Mouse (Mus musculus) embryonic facial prominence, embryonic 15.5 days (tissue): Measurements from ENCODE around the gene Lrrc8d. TPM values are rescaled to one million over a fixed set of nuclear protein-coding genes. Genes with fewer than 3 reads are reported as not detected.
"Not testable (repeated sequence)": the region's sequence is repeated elsewhere in the genome, so short reads cannot be mapped to it uniquely, and the experiment has no call there.

Source experiments
- ATAC-seq: fragments of 200-750 bp; cut with Nextera tagmentation; 2 replicates; pipeline ENCODE4 v1.8.0; 2017; ENCODE audit warnings: low read depth, moderate TSS enrichment; ENCODE audit not compliant: insufficient number of reproducible peaks, low FRiP score, low TSS enrichment
- H3K27ac ChIP-seq: fragments of 300-500 bp; sonication (generic); replicated peaks from 2 replicates; pipeline ENCODE4 v1.5.1; 2015; ENCODE audit warnings: mild to moderate bottlenecking, inconsistent platforms
- H3K27me3 ChIP-seq: fragments of 300-500 bp; sonication (generic); 2 replicates; pipeline ENCODE4 v1.6.1; 2015; ENCODE audit warnings: inconsistent platforms
- H3K36me3 ChIP-seq: fragments of 300-500 bp; sonication (generic); 2 replicates; pipeline ENCODE4 v1.6.1; 2015; ENCODE audit warnings: mild to moderate bottlenecking, inconsistent platforms
- H3K4me1 ChIP-seq: fragments of 300-500 bp; sonication (generic); 2 replicates; pipeline ENCODE4 v1.6.1; 2015; ENCODE audit warnings: inconsistent platforms
- H3K4me2 ChIP-seq: fragments of 300-500 bp; sonication (generic); replicated peaks from 2 replicates; pipeline ENCODE4 v1.6.1; 2015; ENCODE audit warnings: mild to moderate bottlenecking, inconsistent platforms
- H3K4me3 ChIP-seq: fragments of 300-500 bp; sonication (generic); replicated peaks from 2 replicates; pipeline ENCODE4 v1.5.1; 2015; ENCODE audit warnings: mild to moderate bottlenecking, inconsistent platforms
- H3K9ac ChIP-seq: fragments of 300-500 bp; sonication (generic); 2 replicates; pipeline ENCODE4 v1.6.1; 2015; ENCODE audit warnings: inconsistent platforms
- H3K9me3 ChIP-seq: fragments of 300-500 bp; sonication (generic); replicated peaks from 2 replicates; pipeline ENCODE4 v1.6.1; 2016; ENCODE audit warnings: inconsistent platforms
- WGBS: fragments of 180-500 bp; shearing (Covaris S2); methylation state at CpG from one replicate; pipeline ENCODE4 v1.1.7; 2015; 5-methylcytosine and 5-hydroxymethylcytosine counted together
- polyA plus RNA-seq: library from polyadenylated mRNA; unstranded; fragments of >200 nt; fragmentation: Nextera tagmentation; extraction: Ambion mirVana; gene quantifications from 2 replicates; pipeline ENCODE4 v1.2.1, GENCODE M21; 2015

Lrrc8d gene
- polyA plus RNA-seq, 1 experiment from 2014 or later, result 17.7 TPM

GRCm38 (mm10) chr5:105672332-105672731 lies 27.4 kb upstream of the Lrrc8d start:
- 49% methylated on average over 4 of the region's 4 CpGs for WGBS
- Histone ChIP-seq H3K4me3 (no peak overlapping the region), H3K9ac (no peak overlapping the region), H3K9me3 (no peaks in the 10 kb centered on the region), H3K36me3 (no peaks in the 10 kb centered on the region), H3K27ac (no peak overlapping the region), H3K27me3 (no peaks in the 10 kb centered on the region), H3K4me2 (no peak overlapping the region), H3K4me1 (peaks cover 5% of the 10 kb centered on the region; the same call in 1 of the 2 replicates)
- ATAC-seq, result no peak

- H3K36me3 ChIP-seq, result no peaks in the 10 kb centered on the region
- no peaks in the 10 kb centered on the region for H3K27me3 ChIP-seq
- no peak overlapping the region for H3K4me3 ChIP-seq
- ATAC-seq, result no peak
- H3K9ac ChIP-seq, result no peak overlapping the region
- no peaks in the 10 kb centered on the region for H3K9me3 ChIP-seq
- no peak overlapping the region for H3K4me2 ChIP-seq
- WGBS, result 86% methylated on average over 4 of the region's 4 CpGs
- H3K4me1 ChIP-seq, result peaks cover 8% of the 10 kb centered on the region; the same call in 1 of the 2 replicates
- H3K27ac ChIP-seq, result no peak overlapping the region
Measured at GRCm38 (mm10) chr5:105675511-105675910, 24.3 kb upstream of the Lrrc8d start.

- Histone ChIP-seq H3K9me3 (no peaks in the 10 kb centered on the region), H3K36me3 (no peaks in the 10 kb centered on the region), H3K9ac (no peak overlapping the region), H3K27me3 (no peaks in the 10 kb centered on the region), H3K4me1 (peaks cover 8% of the 10 kb centered on the region; the same call in 1 of the 2 replicates), H3K4me3 (no peak overlapping the region), H3K27ac (no peak overlapping the region), H3K4me2 (no peak overlapping the region)
- 79% methylated on average over 2 of the region's 2 CpGs for WGBS
- no peak for ATAC-seq
Measured at GRCm38 (mm10) chr5:105677071-105677470, 22.7 kb upstream of the Lrrc8d start.

GRCm38 (mm10) chr5:105678243-105678642 lies 21.5 kb upstream of the Lrrc8d start:
- no peak overlapping the region for H3K4me2 ChIP-seq
- H3K9me3 ChIP-seq, result no peaks in the 10 kb centered on the region
- H3K4me3 ChIP-seq, result no peak overlapping the region
- no peaks in the 10 kb centered on the region for H3K36me3 ChIP-seq
- H3K27ac ChIP-seq, result no peak overlapping the region
- ATAC-seq, result no peak
- H3K27me3 ChIP-seq, result no peaks in the 10 kb centered on the region
- H3K4me1 ChIP-seq, result peaks cover 8% of the 10 kb centered on the region; the same call in 1 of the 2 replicates
- no peak overlapping the region for H3K9ac ChIP-seq
- 84% methylated on average over 8 of the region's 8 CpGs for WGBS

- Histone ChIP-seq H3K27ac (no peak overlapping the region), H3K36me3 (no peaks in the 10 kb centered on the region), H3K4me3 (no peak overlapping the region), H3K4me1 (peaks cover 8% of the 10 kb centered on the region; the same call in 1 of the 2 replicates), H3K9me3 (no peaks in the 10 kb centered on the region), H3K27me3 (no peaks in the 10 kb centered on the region), H3K4me2 (no peak overlapping the region), H3K9ac (no peak overlapping the region)
- 62% methylated on average over 4 of the region's 4 CpGs for WGBS
- ATAC-seq, result no peak
Measured at GRCm38 (mm10) chr5:105679261-105679660, 20.5 kb upstream of the Lrrc8d start.

- ATAC-seq, result no peak
- 57% methylated on average over 9 of the region's 9 CpGs for WGBS
- Histone ChIP-seq H3K27ac (no peak overlapping the region), H3K9me3 (no peaks in the 10 kb centered on the region), H3K4me2 (no peak overlapping the region), H3K36me3 (no peaks in the 10 kb centered on the region), H3K27me3 (no peaks in the 10 kb centered on the region), H3K4me3 (no peak overlapping the region), H3K4me1 (0 out of 2 replicates have a peak, but pooled peaks cover 6% of the 10 kb centered on the region), H3K9ac (no peak overlapping the region)
Measured at GRCm38 (mm10) chr5:105679921-105680843, 19.6 kb upstream of the Lrrc8d start.

GRCm38 (mm10) chr5:105682143-105682611 lies 17.6 kb upstream of the Lrrc8d start:
- 71% methylated on average over 9 of the region's 9 CpGs for WGBS
- Histone ChIP-seq H3K9ac (no peak overlapping the region), H3K27ac (no peak overlapping the region), H3K9me3 (no peaks in the 10 kb centered on the region), H3K4me2 (no peak overlapping the region), H3K4me3 (no peak overlapping the region), H3K36me3 (no peaks in the 10 kb centered on the region), H3K27me3 (no peaks in the 10 kb centered on the region), H3K4me1 (peaks cover 6% of the 10 kb centered on the region; the same call in 1 of the 2 replicates)
- ATAC-seq, result no peak

- no peak for ATAC-seq
- 45% methylated on average over 4 of the region's 4 CpGs for WGBS
- Histone ChIP-seq H3K4me1 (peaks cover 6% of the 10 kb centered on the region; the same call in 1 of the 2 replicates), H3K4me2 (no peak overlapping the region), H3K9me3 (no peaks in the 10 kb centered on the region), H3K27ac (no peak overlapping the region), H3K36me3 (no peaks in the 10 kb centered on the region), H3K4me3 (no peak overlapping the region), H3K9ac (no peak overlapping the region), H3K27me3 (no peaks in the 10 kb centered on the region)
Measured at GRCm38 (mm10) chr5:105683912-105684350, 15.8 kb upstream of the Lrrc8d start.

GRCm38 (mm10) chr5:105684861-105685600 lies 14.7 kb upstream of the Lrrc8d start:
- H3K4me1 ChIP-seq, result peaks cover 3% of the 10 kb centered on the region; the same call in 1 of the 2 replicates
- H3K4me2 ChIP-seq, result no peak overlapping the region
- H3K36me3 ChIP-seq, result no peaks in the 10 kb centered on the region
- WGBS, result 25% methylated on average over 14 of the region's 14 CpGs
- no peak overlapping the region for H3K4me3 ChIP-seq
- ATAC-seq, result no peak
- H3K27ac ChIP-seq, result no peak overlapping the region
- H3K27me3 ChIP-seq, result no peaks in the 10 kb centered on the region
- H3K9me3 ChIP-seq, result no peaks in the 10 kb centered on the region
- no peak overlapping the region for H3K9ac ChIP-seq

GRCm38 (mm10) chr5:105685780-105686305 lies 13.9 kb upstream of the Lrrc8d start:
- H3K36me3 ChIP-seq, H3K4me2 ChIP-seq, ATAC-seq, H3K27me3 ChIP-seq, H3K4me1 ChIP-seq, H3K9ac ChIP-seq, H3K27ac ChIP-seq, H3K4me3 ChIP-seq, H3K9me3 ChIP-seq: not testable (repeated sequence)
- WGBS, result 72% methylated on average over 6 of the region's 7 CpGs
